Mouse (Mus musculus): ENCODE measurements around the gene Gm42791.

GRCm38 (mm10) chr5:148956091-148956490, 38.9 kb downstream of the Gm42791 start:
- no peak for TF ChIP-seq CTCF (IDR thresholded peaks at IDR 0.05; ENCODE audit: low read depth)
- no peak for TF ChIP-seq EP300 (IDR thresholded peaks at IDR 0.05; ENCODE audit: low read depth)

All from liver, postnatal 0 days (tissue).